Mouse (Mus musculus) small intestine, adult 2 months (tissue): ENCODE measurements around the gene Mob3b.

ENCODE experiments used
- CTCF ChIP-seq: fragments of 200-500 bp; IDR thresholded peaks from 2 replicates; pipeline ENCODE4 v1.5.1; 2012; ENCODE audit warnings: low read depth, mild to moderate bottlenecking, control low read depth, inconsistent platforms, low read length, moderate library complexity, mixed read lengths; ENCODE audit not compliant: insufficient replicate concordance, insufficient read length; ENCODE audit errors: extremely low read depth
- POLR2A ChIP-seq: fragments of 200-500 bp; IDR thresholded peaks from 2 replicates; pipeline ENCODE4 v1.6.1; 2012; ENCODE audit warnings: low read depth, mild to moderate bottlenecking, control low read depth, inconsistent platforms, low read length, moderate library complexity

DNA sequence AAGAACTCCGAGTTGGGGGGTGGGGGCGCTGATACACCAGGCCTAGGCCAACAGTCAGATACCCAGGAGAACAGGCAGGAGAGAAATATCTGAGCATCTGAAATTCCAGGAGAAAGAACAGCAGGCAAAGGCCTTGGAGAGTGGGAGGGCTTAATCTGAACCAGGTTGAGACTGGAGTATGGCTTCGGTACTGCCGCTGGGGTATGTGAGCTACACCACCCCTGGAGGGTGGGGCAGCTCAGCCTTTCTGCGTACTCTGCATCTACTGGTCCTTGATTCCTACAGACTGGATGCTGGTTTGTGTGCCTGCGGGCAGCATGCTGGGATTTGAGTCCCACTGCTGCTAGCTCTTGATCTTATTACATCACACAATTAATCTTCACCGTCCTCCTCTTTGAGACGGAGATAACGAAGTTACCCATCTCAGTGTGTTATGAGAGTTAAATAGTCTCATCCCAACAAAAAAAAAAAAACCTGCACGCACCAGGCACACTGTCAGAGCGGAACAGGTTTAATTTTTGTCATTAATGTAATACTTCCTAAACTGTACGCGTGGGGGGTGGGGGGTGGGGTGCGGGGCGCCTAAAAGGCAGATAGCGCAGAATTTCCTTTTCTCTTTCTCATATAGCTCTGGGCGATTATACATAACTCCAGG lies 57.9 kb downstream of the Mob3b start:
- TF ChIP-seq POLR2A (no peak), CTCF (peak; percentile 10; the same call in 1 of the 2 replicates)
